Mouse (Mus musculus) right cerebral cortex, postnatal 25 days (tissue): ENCODE measurements around the gene Gm42957.
"Not testable (repeated sequence)": the region's sequence is repeated elsewhere in the genome, so short reads cannot be mapped to it uniquely, and the experiment has no call there.

ENCODE experiments used
- DNase-seq: peaks from one replicate; pipeline ENCODE4 v3.0.0; 2022

The Gm42957 gene

GRCm38 (mm10) chr3:96675690-96676089 lies 40.4 kb downstream of the Gm42957 start:
- DNase-seq = no peak

GRCm38 (mm10) chr3:96678456-96678855 lies 43.2 kb downstream of the Gm42957 start:
- no peak for DNase-seq

- DNase-seq = no peak
These were observed 43.9 kb downstream of the Gm42957 start for GRCm38 (mm10) chr3:96679159-96679674.

- no peak for DNase-seq
These were observed 45.1 kb downstream of the Gm42957 start for GRCm38 (mm10) chr3:96680269-96680956.

GRCm38 (mm10) chr3:96683496-96683895 lies 48.2 kb downstream of the Gm42957 start:
- DNase-seq = no peak

DNA sequence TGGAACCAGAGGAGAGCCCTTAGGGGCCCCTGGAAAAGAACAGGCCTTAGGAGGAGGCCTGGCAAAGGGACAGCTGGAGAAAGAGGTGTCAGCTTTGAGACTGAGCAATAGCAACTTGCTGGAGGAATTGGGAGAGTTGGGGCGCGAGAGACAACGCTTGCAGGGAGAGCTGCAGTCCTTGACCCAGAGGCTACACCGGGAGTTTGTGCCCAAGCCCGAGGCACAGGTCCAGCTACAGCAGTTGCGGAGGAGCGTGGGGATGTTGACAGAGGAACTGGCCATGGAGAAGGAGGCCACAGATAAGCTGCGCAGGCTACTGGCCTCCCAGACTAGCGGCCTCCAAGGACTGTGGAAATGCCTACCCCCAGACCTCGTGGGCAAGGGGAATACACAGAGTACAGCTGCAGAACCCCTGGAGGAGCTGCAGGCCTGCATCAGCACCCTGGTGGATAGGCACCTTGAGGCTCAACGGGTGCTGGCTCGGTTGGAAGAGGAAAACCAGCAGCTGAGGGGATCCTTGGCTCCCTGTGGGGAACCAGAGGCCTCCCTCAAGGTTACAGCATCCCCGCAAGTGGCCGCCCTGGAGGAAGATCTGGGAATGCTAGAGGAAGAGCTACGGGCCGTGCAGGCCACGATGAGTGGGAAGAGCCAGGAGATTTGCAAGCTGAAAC lies 49.0 kb downstream of the Gm42957 start:
- no peak for DNase-seq

GRCm38 (mm10) chr3:96684822-96685156 lies 49.5 kb downstream of the Gm42957 start:
- DNase-seq = no peak

DNA sequence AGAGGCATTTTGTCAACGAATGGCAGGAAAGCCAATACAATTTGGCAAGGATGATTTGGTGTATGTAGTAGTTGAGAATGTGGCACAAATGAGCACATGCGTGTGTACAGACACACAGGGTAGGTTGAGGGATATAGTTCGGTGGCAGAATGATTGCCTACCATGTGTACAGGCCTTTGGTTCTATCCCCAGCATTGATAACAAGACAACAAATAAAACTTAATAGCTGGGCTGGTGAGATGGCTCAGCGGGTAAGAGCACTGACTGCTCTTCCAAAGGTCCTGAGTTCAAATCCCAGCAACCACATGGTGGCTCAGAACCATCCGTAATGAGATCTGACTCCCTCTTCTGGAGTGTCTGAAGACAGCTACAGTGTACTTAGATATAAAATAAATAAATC lies 50.8 kb downstream of the Gm42957 start:
- not testable (repeated sequence) for DNase-seq

- DNase-seq = no peak
These were observed 53.6 kb downstream of the Gm42957 start for GRCm38 (mm10) chr3:96688854-96689253.

- no peak for DNase-seq
These were observed 55.0 kb downstream of the Gm42957 start for GRCm38 (mm10) chr3:96690298-96690697.

GRCm38 (mm10) chr3:96692506-96692905 lies 57.2 kb downstream of the Gm42957 start:
- DNase-seq = no peak

DNA sequence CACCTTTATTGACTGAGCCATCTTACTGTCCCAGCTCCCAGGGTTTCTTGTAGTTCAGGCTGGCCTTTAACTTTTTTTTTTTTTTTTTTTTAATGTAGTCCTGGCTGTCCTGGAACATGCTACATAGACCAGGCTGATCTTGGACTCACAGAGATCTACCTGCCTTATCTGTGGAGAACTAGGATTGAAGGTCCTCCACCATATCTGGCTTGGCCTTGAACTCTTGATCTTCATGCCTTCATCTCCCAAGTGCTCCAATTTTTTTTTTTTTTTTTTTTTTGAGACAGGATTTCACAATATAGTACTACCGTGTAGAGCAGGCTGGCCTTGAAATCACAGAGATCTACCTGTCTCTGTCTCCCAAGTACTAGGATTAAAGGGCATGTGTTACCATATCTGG lies 58.3 kb downstream of the Gm42957 start:
- DNase-seq = no peak

DNA sequence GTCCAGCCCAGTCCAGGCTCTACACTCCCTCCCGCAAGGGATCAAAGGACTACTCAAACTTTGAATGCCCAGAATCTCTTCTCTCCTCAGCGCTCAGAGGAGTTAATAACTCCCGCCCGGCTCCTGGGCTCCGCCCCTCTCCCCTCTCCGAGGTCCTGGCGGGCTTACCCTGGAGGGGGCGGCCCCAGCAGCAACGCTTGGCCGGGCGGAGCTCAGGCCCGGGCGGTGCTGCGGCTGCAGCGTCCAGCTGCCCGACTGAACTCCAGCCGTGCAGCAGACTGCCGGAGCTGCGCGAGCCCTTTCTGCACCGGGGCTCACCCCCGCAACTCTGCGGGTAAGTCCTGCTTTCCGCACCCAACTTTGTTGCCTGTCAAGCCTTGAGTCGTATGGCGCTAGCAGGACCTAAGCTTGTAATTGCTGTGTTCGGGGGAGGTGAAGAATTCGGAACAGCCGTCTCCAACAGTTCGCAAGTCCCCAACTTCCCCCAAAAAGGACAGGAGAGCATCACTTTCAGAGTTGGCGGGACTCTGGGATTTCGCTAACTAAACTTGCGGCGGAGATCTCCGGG lies 61.0 kb downstream of the Gm42957 start, which contains the start of gene Pias3:
TSS of gene Pias3 (plus strand) at position 187 of the 568 bp plus-strand sequence.
- DNase-seq = peak; percentile 68

DNA sequence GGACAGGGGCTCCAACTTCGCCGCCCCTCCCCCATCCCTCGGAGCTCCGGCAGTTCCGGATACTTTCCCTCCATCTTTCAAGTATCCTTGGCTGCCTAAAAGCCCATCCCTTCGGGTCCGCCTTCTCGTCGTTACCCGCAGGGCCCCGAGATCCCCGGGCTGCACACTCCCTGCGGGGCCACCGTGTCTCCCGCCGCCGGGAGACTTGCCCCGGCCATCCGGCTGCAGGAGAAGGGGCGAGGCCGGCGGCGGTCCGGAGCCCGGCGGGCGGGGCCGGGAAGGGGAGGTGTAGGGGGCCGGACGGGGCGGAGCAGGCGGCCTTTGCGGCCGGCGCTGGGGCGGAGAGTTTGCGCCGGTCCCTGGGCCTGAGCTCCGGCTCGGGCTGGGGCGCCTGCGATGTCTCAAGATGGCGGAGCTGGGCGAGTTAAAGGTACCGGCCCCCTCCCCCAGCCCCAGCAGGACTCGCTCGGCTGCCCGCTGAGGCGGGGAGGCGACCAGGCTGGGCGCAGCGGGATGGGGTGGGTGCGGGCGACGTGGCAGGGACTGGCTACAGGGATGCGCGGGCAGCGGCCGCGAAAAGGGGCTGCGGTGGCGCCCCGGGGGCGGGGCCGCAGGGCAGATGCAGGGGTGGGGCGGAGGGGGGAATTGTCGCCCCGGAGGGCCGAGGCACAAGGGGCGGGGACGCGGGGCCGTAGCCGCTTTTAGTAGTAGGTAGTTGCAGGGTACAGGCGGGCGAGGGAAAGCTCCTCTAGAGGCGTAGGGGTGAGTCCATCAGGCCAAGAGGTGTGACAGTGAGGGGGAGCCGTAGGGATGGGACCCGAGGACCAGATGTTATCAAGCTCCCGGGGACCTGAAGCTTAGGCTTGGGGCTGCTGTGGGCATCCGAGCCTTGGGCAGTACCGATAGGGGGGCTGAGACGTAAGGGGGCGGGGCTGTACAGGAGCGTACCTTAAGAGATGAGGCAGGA lies 61.8 kb downstream of the Gm42957 start:
- DNase-seq = peak; percentile 87

GRCm38 (mm10) chr3:96698993-96699690 lies 63.9 kb downstream of the Gm42957 start:
- no peak for DNase-seq

GRCm38 (mm10) chr3:96700376-96700775 lies 65.1 kb downstream of the Gm42957 start:
- no peak for DNase-seq

- no peak for DNase-seq
These were observed 65.7 kb downstream of the Gm42957 start for GRCm38 (mm10) chr3:96701003-96701402.
